Mouse (Mus musculus): Measurements from ENCODE around the gene Lsamp.
A peak's percentile ranks its signal among the peaks of the same experiment; 100 is the strongest.

Gene Lsamp

GRCm38 (mm10) chr16:39984205-39984634 lies at the start of gene Lsamp:
TSS of gene Lsamp (plus strand) at chr16:39984361.
- peak in 1 of 2 experiments; percentile 27 for DNase-seq (ENCODE audit: low spot score in 2 of 2)

GRCm38 (mm10) chr16:39957686-39958085 lies 26.5 kb upstream of the Lsamp start:
- no peak for DNase-seq (ENCODE audit: low spot score in 2 of 2)

- DNase-seq (ENCODE audit: low spot score in 2 of 2), result no peak
These were observed 11.4 kb upstream of the Lsamp start for GRCm38 (mm10) chr16:39972712-39973111.

DNA sequence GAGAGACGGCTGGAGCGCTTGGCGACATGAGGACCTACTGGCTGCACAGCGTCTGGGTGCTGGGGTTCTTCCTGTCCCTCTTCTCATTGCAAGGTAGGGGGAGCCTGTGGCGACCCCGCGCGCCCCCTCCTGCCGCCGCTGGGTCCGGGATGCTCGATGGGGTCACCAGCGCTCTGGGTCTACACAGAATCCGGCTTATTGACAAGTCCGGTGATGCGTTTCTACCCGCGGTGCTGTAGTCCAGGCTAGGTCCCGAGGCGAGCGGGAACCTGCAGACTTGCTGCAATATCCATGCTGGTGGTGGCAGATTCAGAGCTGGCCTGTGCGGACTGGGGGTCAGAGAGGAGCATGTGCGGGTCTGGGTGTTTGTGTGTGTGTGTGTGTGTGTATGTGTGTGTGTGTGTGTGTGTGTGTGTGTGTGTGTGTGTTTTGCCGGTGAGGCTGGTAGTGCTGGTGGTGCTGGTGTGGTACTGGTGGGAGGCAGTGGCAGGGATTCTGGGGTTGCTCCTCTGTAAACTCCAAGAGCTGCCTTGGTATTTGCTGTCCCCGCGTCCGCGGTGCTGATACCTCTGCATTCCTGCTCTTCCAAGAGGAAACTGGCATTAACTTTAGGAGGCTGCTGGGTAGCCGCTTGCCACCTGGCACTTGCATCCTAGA lies 602 bp downstream of the Lsamp start:
- DNase-seq (ENCODE audit: low spot score in 2 of 2), result no peak

DNA sequence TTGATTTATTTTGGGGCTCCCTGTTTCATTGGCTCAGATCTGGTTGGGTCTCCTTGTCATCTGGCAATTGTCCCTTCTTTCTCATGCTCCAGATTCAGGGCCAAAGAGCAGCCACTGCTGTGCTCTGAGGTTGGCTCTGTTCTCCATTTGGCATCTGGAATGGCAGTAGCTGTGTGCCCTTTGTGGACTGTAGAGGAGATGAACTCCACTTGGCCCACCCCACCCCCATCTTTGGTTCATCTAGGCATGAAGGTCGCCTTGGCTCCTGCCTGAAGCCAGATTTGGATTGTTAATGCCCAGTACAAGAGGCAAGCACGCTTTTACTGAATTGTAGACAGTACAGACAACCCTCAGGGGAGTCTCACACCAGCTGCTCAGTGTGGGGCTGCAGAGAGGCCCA lies 4.3 kb downstream of the Lsamp start:
- DNase-seq (ENCODE audit: low spot score in 2 of 2), result no peak

GRCm38 (mm10) chr16:39994821-39995220 lies 10.7 kb downstream of the Lsamp start:
- no peak for DNase-seq (ENCODE audit: low spot score in 2 of 2)

- DNase-seq (ENCODE audit: low spot score in 2 of 2), result no peak
These were observed 24.6 kb downstream of the Lsamp start for GRCm38 (mm10) chr16:40008800-40009199.

- no peak for DNase-seq (ENCODE audit: low spot score in 2 of 2)
These were observed 26.9 kb downstream of the Lsamp start for GRCm38 (mm10) chr16:40011106-40011505.

DNA sequence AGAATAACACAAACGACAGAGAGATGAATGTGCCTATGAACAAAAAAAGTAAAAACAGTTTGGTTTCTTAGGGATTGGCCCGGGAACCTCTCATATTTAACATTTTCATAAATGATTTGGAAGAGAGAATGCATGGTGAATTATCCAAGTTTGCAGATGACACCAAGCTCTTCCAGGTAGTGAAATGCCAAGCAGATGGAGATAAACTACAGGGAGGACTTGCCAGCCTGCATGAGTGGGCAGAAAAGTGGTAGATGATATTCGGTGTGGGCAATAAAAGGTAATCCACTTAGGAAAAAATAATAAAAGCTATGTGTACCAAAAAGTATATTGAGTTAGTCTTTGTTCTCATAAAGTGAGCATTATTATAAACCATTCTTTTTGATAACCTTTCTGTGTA lies 38.5 kb downstream of the Lsamp start:
- no peak for DNase-seq (ENCODE audit: low spot score in 2 of 2)

- no peak for DNase-seq (ENCODE audit: low spot score in 2 of 2)
These were observed 52.6 kb downstream of the Lsamp start for GRCm38 (mm10) chr16:40036719-40037118.

DNA sequence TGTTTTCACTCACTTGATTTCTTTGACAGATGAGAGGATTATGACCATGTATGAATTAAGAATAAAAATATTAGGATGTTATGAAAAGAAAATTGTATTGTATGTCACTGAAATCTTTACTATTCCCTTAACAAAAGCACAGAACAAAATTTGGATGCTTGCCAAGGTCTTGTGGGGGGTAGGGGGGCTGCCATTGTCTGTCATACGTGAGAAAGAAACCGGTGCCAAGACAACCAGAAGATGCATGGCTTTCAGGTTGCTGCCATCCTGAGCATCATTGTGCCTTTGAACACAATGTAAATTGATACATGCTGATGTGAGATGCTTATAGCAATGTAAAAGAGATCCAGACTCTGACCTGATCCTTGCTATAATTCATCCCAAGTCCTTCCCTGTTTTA lies 75.4 kb downstream of the Lsamp start:
- no peak for DNase-seq (ENCODE audit: low spot score in 2 of 2)

GRCm38 (mm10) chr16:40059968-40060367 lies 75.8 kb downstream of the Lsamp start:
- no peak for DNase-seq (ENCODE audit: low spot score in 2 of 2)

GRCm38 (mm10) chr16:40060491-40060890 lies 76.3 kb downstream of the Lsamp start:
- no peak for DNase-seq (ENCODE audit: low spot score in 2 of 2)

DNA sequence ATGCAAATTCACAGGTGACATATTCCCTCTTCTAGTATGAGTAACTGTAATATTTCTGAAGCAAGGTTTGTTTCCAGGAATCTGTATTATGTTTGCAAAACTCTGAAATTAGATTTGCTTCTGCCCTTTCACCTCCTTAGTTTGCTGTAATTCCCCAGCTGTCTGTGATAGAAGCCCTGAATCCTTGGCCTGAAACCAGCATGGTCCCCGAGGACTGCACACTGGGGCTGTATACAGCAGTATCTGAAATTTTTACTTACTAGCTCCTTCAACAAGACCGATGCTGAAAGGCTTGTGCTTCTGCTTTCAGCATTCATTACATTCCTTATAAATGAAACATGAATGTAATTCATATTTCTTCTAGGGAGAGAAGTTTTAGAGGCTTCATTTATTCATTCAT lies 91.4 kb downstream of the Lsamp start:
- peak in 1 of 2 experiments; percentile 27 for DNase-seq (ENCODE audit: low spot score in 2 of 2)

DNA sequence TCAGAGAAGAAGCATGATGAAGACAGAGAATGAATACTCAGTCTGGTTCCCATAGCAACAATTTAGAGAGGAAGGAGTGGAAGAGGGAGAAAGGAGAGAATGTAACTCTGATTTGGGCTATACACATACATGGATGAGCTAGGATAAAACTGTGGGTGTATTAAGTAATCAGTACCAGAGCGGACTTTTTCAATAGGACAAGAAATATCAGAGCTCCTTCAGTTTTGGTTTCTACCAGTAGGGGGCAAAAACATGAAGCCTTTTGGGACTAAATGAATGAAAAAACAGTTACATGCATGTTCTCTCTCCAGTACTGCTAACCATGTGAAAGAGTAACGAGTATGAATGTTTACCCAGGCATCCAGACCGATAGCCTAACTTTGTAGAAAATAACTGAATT lies 96.1 kb downstream of the Lsamp start:
- DNase-seq (ENCODE audit: low spot score in 2 of 2), result no peak

GRCm38 (mm10) chr16:40104329-40104728 lies 120.2 kb downstream of the Lsamp start:
- no peak for DNase-seq (ENCODE audit: low spot score in 2 of 2)

- DNase-seq (ENCODE audit: low spot score in 2 of 2), result no peak
These were observed 198.8 kb downstream of the Lsamp start for GRCm38 (mm10) chr16:40182918-40183317.

GRCm38 (mm10) chr16:40187987-40188590 lies 203.9 kb downstream of the Lsamp start:
- no peak for DNase-seq (ENCODE audit: low spot score in 2 of 2)

- DNase-seq (ENCODE audit: low spot score in 2 of 2), result no peak
These were observed 210.2 kb downstream of the Lsamp start for GRCm38 (mm10) chr16:40194401-40194800.

DNA sequence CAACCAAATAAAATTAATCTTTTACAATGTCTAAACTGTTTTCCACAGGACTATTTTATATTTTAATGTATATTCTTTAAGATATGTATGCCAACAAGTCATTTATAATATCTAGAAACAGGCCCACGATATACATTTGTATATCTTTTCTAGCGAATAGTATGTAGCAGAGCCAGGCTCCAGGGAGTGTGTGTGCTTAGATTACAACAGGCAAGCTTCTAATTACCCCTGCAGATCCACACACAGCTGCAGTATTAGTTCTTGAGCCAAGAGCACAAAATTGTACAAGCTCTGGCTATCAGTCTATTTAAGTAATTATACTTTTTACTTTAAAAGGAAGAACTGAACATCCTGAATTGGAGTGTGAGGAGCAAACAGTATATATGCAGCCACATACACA lies 210.7 kb downstream of the Lsamp start:
- DNase-seq (ENCODE audit: low spot score in 2 of 2), result no peak

GRCm38 (mm10) chr16:40228627-40229026 lies 244.5 kb downstream of the Lsamp start:
- DNase-seq (ENCODE audit: low spot score in 2 of 2), result no peak

DNA sequence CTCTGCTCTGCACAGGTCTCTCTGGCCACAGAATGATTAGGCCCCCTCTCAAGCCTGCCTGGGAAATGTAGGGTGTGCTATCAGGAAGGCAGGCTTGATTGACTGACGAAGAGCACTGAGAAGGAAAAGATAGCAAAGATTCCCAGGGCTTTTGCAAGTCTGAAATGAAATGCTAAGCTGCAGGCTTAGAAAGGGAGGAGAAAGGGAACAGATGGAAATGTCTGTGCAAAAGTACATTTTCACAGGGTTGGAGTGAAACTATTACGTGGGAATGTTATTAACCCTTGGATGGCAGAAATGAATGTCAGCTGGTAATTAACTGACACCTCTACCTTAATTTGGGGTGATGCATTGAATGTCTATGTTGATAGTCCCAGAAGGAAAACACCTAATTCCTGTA lies 248.9 kb downstream of the Lsamp start:
- DNase-seq (ENCODE audit: low spot score in 2 of 2), result no peak

- no peak for DNase-seq (ENCODE audit: low spot score in 2 of 2)
These were observed 250.2 kb downstream of the Lsamp start for GRCm38 (mm10) chr16:40234151-40234895.

Measured in urinary bladder, postnatal 36 days (tissue).